8 mouse cellular contexts compared by ENCODE assay signal in genomic region chr12:12581271-12582186, GRCm38 (mm10).
A peak's percentile ranks its signal among the peaks of the same experiment; 100 is the strongest.
DNase-seq lines count a peak whose midpoint lies in the region; ATAC-seq and TF ChIP-seq lines count a peak whose summit lies in the region.

No protein-coding gene starts in this region.

- no peaks in the 10 kb centered on the region for H3K36me3 ChIP-seq in lung, embryonic 14.5 days (ENCODE audit: insufficient read depth)
- no peaks in the 10 kb centered on the region for H3K36me3 ChIP-seq in hindbrain, embryonic 10.5 days
- no peaks in the 10 kb centered on the region for H3K36me3 ChIP-seq in midbrain, embryonic 16.5 days (ENCODE audit: control insufficient read depth, insufficient read depth, low read length)

- TF ChIP-seq POLR2A in lung, adult 2 months (IDR thresholded peaks at IDR 0.05; ENCODE audit: borderline replicate concordance, extremely low read depth, low read depth, low read length): no peak

- intact Hi-C loops in left cerebral cortex, adult 2 months (cut with DNase I): no loop called here

- H3K4me3 ChIP-seq in lung, embryonic 14.5 days (ENCODE audit: low read depth, low read length): no peak overlapping the region
- no peak overlapping the region for H3K4me3 ChIP-seq in lung, adult 2 months (replicated peaks; ENCODE audit: extremely low read depth, low read depth, low read length)
- peak overlapping the region; percentile 23 for H3K4me3 ChIP-seq in hindbrain, embryonic 10.5 days
- no peak overlapping the region for H3K4me3 ChIP-seq in midbrain, embryonic 16.5 days (ENCODE audit: low read depth, low read length)
- no peak overlapping the region for H3K4me3 ChIP-seq in layer of hippocampus, adult 2 months
- no peak overlapping the region for H3K4me3 ChIP-seq in left cerebral cortex, adult 2 months

- WGBS in lung, embryonic 14.5 days: 13% methylated on average over 19 of the region's 19 CpGs
- 52% methylated on average over 19 of the region's 19 CpGs for WGBS in lung, adult 2 months
- WGBS in hindbrain, embryonic 10.5 days: 2% methylated on average over 19 of the region's 19 CpGs
- 6% methylated on average over 19 of the region's 19 CpGs for WGBS in midbrain, embryonic 16.5 days

- no peak for TF ChIP-seq CTCF in lung, embryonic 14.5 days (IDR thresholded peaks at IDR 0.05; ENCODE audit: low read depth)
- TF ChIP-seq CTCF in lung, adult 2 months (IDR thresholded peaks at IDR 0.05; ENCODE audit: insufficient read depth, low read length): no peak
- TF ChIP-seq CTCF in layer of hippocampus, adult 2 months (conservative IDR thresholded peaks at IDR 0.05): no peak
- TF ChIP-seq CTCF in left cerebral cortex, adult 2 months (IDR thresholded peaks at IDR 0.05): no peak

- peak; percentile 91 for ATAC-seq in lung, embryonic 14.5 days (ENCODE audit: insufficient read depth)
- peak; percentile 77 for ATAC-seq in midbrain, embryonic 16.5 days

- H3K9me3 ChIP-seq in lung, embryonic 14.5 days (ENCODE audit: low read depth, low read length): no peaks in the 10 kb centered on the region
- H3K9me3 ChIP-seq in hindbrain, embryonic 10.5 days: no peaks in the 10 kb centered on the region
- H3K9me3 ChIP-seq in midbrain, embryonic 16.5 days (replicated peaks; ENCODE audit: control insufficient read depth, low read length, poor library complexity, severe bottlenecking): no peaks in the 10 kb centered on the region

- H3K4me1 ChIP-seq in lung, embryonic 14.5 days (ENCODE audit: insufficient read depth): peaks cover 20% of the 10 kb centered on the region; the same call in 1 of the 2 replicates
- no peaks in the 10 kb centered on the region for H3K4me1 ChIP-seq in lung, adult 2 months (ENCODE audit: control insufficient read depth, insufficient read depth, low read length)
- H3K4me1 ChIP-seq in hindbrain, embryonic 10.5 days (replicated peaks): peaks cover 43% of the 10 kb centered on the region
- peaks cover 14% of the 10 kb centered on the region; the same call in 1 of the 2 replicates for H3K4me1 ChIP-seq in midbrain, embryonic 16.5 days (ENCODE audit: control insufficient read depth, insufficient read depth, low read length)

- H3K9ac ChIP-seq in lung, embryonic 14.5 days: no peak overlapping the region
- no peak overlapping the region for H3K9ac ChIP-seq in midbrain, embryonic 16.5 days (ENCODE audit: low read depth, low read length)

- no peaks in the 10 kb centered on the region for H3K27me3 ChIP-seq in lung, embryonic 14.5 days (ENCODE audit: insufficient read depth, low read length)
- H3K27me3 ChIP-seq in hindbrain, embryonic 10.5 days (ENCODE audit: insufficient read depth, poor library complexity, severe bottlenecking): peaks cover 4% of the 10 kb centered on the region; the same call in 1 of the 2 replicates
- H3K27me3 ChIP-seq in midbrain, embryonic 16.5 days (ENCODE audit: control insufficient read depth, insufficient read depth, low read depth, low read length): no peaks in the 10 kb centered on the region

- H3K27ac ChIP-seq in lung, embryonic 14.5 days (ENCODE audit: low read depth): peak overlapping the region; percentile 69
- peak overlapping the region; percentile 84 for H3K27ac ChIP-seq in hindbrain, embryonic 10.5 days
- H3K27ac ChIP-seq in midbrain, embryonic 16.5 days (ENCODE audit: low read length): no peak overlapping the region
- no peak overlapping the region for H3K27ac ChIP-seq in layer of hippocampus, adult 2 months
- H3K27ac ChIP-seq in left cerebral cortex, adult 2 months: no peak overlapping the region

- DNase-seq in lung, embryonic 14.5 days: peak; percentile 56
- no peak for DNase-seq in lung, adult 2 months
- peak; percentile 80 for DNase-seq in embryo, embryonic 9.5 days (ENCODE audit: extremely low spot score)
- DNase-seq in hindbrain, embryonic 10.5 days (ENCODE audit: low spot score): peak; percentile 64
- no peak for DNase-seq in thymus, postnatal 10 days (ENCODE audit: low spot score in 2 of 2)
- DNase-seq in layer of hippocampus, adult 2 months (ENCODE audit: low spot score in 2 of 2): no peak
- DNase-seq in left cerebral cortex, adult 2 months (ENCODE audit: extremely low spot score in 1 of 2, low spot score in 2 of 2): no peak

- peak overlapping the region; percentile 32 for H3K4me2 ChIP-seq in lung, embryonic 14.5 days
- no peak overlapping the region for H3K4me2 ChIP-seq in midbrain, embryonic 16.5 days (ENCODE audit: low read length)

Comparison
In these comparisons a context has a peak if more than half of its experiments do, and no peak if none do; other contexts are left out.
1. DNase-seq: peak in lung, embryonic 14.5 days (single experiment), embryo, embryonic 9.5 days (single experiment) and hindbrain, embryonic 10.5 days (single experiment); none in lung, adult 2 months (single experiment), thymus, postnatal 10 days (0 of 2), layer of hippocampus, adult 2 months (0 of 2) and left cerebral cortex, adult 2 months (0 of 2).
2. H3K27ac ChIP-seq: peak in lung, embryonic 14.5 days (single experiment) and hindbrain, embryonic 10.5 days (single experiment); none in midbrain, embryonic 16.5 days (single experiment), layer of hippocampus, adult 2 months (single experiment) and left cerebral cortex, adult 2 months (single experiment).